Mouse (Mus musculus) testis, postnatal 10 days (tissue): Measurements from ENCODE around the gene Cfap97d1.

Experiments
- DNase-seq: peaks from one replicate; pipeline ENCODE4 v3.0.0; 2021; ENCODE audit warnings: low spot score

Gene Cfap97d1

DNA sequence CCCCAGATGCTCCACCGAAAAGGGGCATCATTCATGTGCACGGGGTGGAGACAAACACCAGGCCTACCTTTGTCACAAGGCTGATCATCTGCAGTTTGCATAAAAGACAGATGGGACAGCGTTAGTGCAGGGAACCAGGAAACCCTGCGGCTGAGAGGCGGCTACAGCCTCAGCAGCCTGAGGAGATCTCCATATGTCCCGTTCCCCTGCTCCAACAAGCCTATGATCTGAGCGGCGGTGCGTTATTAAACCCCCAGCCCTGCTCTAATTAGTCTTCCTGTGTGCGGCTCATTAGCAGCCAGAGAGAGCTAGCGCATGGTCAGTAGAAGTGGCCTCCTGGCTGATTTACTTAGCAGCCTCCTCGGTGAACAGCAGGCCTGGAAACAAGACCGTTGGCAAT, 26.1 kb downstream of the Cfap97d1 start:
- DNase-seq = no peak

DNA sequence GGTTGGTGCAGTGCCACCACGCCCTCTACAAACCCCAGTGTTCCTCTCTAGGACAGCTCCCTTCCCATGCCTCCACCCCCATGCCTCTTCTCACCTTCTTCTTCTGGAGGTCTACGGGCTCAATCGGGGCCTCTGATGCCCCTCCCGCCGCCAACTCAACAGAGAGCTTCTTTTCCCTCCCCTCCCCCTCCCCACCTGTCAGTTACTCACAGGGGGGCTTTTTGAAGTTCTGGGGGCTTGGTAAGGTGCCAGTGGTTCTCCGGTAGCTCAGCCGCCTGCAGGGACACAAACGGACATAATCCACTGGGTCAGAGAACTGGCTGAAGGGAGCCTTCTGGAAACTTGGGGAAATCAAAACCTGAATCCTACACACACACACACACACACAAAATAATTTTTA, 27.4 kb downstream of the Cfap97d1 start:
- DNase-seq = no peak

DNA sequence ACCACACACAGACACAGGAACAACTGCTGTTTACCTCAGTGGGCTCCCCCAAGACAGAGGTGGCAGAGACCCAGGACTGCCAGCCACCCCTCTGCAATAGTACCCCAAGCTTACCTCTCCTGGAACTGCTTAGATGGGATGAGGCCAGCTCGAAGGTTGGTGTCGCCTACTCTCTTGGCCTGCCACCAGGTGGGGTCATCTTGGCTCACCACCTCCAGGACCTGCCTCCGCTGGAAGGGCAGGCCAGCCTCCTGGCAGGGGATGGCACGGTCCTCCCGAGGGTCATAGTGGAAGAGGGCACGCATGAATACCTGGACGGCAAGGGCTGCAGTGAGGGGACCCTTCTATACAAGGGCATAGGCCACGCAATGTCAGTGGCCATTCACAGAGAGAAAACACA, 29.1 kb downstream of the Cfap97d1 start:
- DNase-seq = no peak

DNA sequence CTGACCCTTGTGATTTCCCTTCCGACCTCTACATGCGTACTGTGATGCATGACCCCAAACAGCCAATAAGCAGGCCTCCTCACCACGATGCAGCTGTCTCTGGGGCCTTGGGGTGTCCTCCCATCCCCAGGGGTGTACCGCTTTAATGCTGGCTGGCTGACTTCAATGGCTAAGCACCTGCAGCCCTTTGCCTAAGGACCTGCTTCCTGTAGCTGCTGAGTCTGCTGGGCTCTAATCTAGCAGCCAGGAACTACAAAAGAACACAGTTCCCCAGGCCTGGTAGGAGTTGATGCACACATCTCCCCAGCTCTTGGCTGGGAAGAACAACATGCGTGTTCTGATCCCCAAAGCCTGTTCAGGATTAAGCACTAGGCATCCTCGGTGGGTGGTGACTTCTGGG, 31.4 kb downstream of the Cfap97d1 start:
- DNase-seq = no peak

DNA sequence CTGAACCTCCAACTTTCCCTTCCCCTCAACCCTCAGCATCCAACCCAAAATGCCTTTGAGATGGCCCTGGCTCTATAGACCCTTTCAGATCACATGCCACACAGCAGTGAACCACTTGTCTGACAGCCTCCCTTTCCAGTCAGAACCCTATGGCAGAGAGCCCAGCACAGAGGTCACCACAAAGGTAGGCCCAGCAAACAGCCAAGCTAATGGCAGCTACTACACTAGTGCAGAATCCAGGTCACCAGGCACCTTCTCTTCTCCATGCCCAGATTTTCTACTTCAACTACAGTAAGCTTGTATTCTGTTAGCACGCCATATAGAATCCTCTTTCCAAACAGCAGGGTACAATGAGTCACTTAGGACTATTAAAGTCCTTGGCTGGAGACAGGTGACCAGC, 32.1 kb downstream of the Cfap97d1 start:
- no peak for DNase-seq

- DNase-seq = no peak
Observed at GRCm38 (mm10) chr11:102019736-102020135, 35.7 kb downstream of the Cfap97d1 start.

DNA sequence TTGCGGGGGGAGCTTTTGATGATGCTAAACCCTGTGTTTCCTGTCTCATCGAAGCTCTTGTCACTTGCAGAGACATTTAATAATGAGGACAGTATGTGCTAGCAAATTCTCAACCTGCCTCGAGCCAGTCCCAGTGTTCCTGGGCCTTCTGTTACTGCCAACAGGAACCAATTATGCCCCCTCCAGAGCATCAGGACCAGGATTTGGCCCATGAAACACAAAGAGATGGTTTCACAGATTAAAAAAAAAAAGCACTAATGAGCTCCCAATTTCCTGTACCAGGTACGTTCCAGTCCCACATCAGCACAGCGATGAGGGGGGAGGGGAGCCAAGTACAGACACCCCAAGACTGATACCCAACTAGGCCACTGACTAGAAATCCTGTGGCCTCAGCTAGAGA, 37.1 kb downstream of the Cfap97d1 start:
- no peak for DNase-seq

- no peak for DNase-seq
Observed at GRCm38 (mm10) chr11:102023406-102023805, 39.3 kb downstream of the Cfap97d1 start.

GRCm38 (mm10) chr11:102024084-102024758, 40.1 kb downstream of the Cfap97d1 start:
- no peak for DNase-seq

DNA sequence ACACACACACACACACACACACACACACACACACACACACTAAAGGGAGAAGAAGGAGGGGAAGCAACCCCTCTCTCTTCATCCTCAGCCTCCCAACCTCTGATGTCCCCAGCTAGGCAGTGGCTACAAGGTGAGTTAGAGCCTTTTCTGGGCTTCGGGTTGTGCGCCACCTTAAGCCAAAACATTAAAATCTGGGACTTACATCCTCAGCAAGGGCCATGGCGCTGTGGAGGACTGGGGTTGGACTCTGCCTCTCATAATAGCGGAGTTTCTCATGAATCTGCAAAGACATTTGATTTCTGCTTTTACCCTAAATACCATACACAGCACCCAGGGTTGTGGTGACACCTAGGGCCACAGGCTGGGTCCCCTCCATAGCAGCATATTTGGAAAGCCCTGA, 40.8 kb downstream of the Cfap97d1 start:
- no peak for DNase-seq

- no peak for DNase-seq
Observed at GRCm38 (mm10) chr11:102025354-102025753, 41.3 kb downstream of the Cfap97d1 start.

- DNase-seq = peak; percentile 67
Observed at GRCm38 (mm10) chr11:102025991-102026660, 42.0 kb downstream of the Cfap97d1 start.

GRCm38 (mm10) chr11:102026694-102027360, 42.7 kb downstream of the Cfap97d1 start:
- DNase-seq = peak; percentile 86

DNA sequence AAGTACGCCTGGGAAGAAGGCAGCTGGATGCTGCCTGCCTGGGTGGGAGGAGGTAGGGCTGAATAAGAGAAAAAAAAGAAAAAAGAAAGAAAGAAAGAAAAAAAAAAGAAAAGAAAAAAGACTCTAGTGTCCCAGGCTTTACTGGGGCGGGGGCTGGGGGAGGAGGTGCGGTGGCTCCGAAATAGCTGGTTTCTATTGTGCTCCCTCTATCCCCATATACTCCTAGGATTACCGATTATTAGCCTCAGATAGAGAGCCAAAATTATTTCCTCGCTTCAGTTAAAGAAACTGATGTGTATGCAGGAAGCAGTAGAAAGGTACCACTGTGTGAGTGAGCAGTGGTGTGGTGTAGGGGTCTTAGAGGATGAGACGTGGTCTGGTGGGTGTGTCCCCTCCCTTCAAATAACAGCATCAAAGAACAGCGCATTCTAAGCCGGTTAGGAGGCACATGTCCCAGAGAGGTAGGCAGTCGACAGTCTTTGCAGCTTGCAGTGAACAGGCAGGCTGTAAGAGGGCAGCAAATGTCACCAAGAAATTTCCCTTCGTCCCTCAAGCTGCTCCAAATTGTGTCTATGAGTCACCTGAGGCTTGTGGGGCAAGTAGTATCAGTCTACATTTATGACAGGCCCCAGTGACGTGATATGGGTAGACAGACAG, 43.4 kb downstream of the Cfap97d1 start:
- no peak for DNase-seq

DNA sequence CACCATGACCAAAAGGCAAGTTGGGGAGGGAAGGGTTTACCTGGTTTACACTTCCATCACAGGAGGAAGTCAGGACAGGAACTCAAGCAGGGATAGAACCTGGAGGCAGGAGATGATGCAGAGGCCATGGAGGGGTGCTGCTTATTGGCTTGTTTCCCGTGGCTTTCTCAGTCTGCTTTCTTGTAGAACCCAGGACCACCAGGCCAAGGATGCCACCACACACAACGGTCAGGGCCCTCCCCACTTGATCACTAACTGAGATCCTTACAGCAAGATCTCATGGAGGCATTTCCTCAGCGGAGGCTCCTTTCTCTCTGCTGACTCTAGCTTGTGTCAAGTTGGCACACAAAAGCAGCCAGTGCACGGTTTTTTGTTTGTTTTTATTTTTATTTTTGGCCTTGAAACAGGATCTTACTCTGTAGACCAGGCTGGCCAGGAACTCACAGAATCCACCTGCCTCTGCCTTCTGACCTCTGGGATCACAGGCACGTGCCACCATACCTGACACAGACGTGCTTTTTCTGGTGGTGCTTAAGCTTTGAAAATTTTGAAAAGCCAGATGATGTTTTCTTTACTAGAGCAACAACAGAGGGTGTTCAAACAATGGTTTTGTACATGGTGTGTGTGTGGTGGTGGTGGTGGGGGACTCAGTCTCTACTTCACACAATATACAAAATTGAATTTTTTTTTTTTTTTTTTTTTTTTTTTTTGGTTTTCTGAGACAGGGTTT, 44.2 kb downstream of the Cfap97d1 start, which contains the start of gene Mpp3:
Gene Mpp3, minus strand, starts transcription at position 375 of the 730 bp plus-strand sequence.
- DNase-seq = no peak

DNA sequence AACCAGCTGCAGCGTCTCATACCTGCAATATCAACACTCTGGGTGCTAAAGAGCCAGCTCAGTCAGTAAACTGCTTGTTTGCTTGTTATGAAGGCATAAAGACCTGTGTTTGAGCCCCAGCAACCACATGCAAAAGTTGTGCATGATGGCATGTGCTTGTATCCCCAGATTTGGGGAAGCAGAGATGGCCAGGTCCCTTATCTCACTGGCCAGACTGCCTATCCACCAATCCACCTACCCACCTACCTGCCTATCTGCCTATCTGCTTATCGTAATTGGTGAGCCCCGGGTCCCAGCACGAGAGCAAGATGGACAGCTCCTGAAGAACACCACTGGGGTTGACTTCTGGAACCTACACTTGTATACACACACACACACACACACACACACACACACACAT, 45.2 kb downstream of the Cfap97d1 start:
- DNase-seq = no peak

DNA sequence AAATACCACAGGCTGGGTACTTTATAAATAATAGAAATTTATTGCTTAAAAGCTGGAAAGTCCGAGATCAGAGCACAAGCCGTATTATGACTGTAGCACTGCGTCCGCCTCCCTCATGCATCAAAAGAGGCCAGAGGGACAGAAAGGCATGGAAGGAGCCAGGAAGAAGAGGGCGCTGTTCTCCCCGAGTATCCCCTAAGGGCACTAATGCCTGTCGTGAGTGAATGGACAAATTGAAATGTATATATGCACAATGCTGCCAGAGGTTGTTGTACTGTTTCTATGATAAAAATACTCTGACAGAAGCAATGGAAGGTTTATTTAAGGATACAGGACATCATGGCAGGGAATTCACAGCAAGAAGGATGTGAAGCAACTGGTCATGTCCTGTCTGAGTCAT, 45.9 kb downstream of the Cfap97d1 start:
- DNase-seq = no peak

- no peak for DNase-seq
Observed at GRCm38 (mm10) chr11:102031149-102031548, 47.1 kb downstream of the Cfap97d1 start.

DNA sequence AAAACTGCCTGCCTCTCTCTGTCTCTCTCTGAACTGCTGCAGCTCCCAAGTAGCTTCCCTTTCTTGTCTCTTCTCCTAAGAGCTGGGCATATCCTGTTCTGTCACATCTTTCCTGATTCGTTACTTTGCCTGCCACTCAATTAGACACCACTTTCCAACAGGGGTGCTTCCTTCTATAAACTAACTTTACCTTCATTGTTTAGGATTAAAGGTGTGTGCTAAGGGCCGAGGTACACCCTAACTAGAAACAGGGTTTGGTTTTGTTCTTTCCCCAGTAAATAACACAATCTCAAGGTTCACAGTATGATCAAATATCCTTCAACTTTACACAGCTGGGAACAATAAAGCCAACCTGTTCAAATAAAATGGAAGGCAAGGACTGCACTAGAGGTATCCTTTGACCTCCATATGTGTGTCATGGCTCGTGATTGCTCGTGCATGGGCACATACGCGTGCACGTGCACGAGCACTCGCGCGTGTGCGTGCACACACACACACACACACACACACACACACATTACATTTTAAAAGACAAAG, 49.0 kb downstream of the Cfap97d1 start:
- DNase-seq = no peak

GRCm38 (mm10) chr11:102034887-102035286, 50.8 kb downstream of the Cfap97d1 start:
- DNase-seq = no peak

- no peak for DNase-seq
Observed at GRCm38 (mm10) chr11:102035456-102035960, 51.4 kb downstream of the Cfap97d1 start.

- no peak for DNase-seq
Observed at GRCm38 (mm10) chr11:102036336-102036735, 52.3 kb downstream of the Cfap97d1 start.
